Mouse (Mus musculus): ENCODE measurements around the gene Wnt2b.

Gene Wnt2b

GRCm38 (mm10) chr3:104896141-104896540 is 65.6 kb downstream of the Wnt2b start:
- no peak for DNase-seq (ENCODE audit: low spot score in 2 of 2)

All from heart, adult 9 months (tissue).